Mouse (Mus musculus) megakaryocyte-erythroid progenitor cell, adult 5-6 weeks (primary cell): ENCODE results near the gene Camk2b. TPM values are rescaled to one million over a fixed set of nuclear protein-coding genes. Genes with fewer than 3 reads are reported as not detected.

Experiments used
- ATAC-seq: replicated peaks from 2 replicates; pipeline ENCODE4 v1.8.0; 2016; ENCODE audit warnings: mild to moderate bottlenecking, inconsistent platforms; ENCODE audit not compliant: severe bottlenecking, poor library complexity, low FRiP score, low TSS enrichment
- total RNA-seq, 2 experiments: library from RNA; stranded (forward) in 1 of 2; stranded (reverse) in 1 of 2; fragments of 200-1000, 215-1000 nt in 1 of 2; fragments of >200 nt in 1 of 2; fragmentation: Nextera tagmentation in 1 of 2; gene quantifications; 2 replicates each; pipeline ENCODE4 v1.2.3; 2014 to 2017

Gene Camk2b
- total RNA-seq, 2 experiments from 2014 or later: 0.52 to 1.6 TPM

DNA sequence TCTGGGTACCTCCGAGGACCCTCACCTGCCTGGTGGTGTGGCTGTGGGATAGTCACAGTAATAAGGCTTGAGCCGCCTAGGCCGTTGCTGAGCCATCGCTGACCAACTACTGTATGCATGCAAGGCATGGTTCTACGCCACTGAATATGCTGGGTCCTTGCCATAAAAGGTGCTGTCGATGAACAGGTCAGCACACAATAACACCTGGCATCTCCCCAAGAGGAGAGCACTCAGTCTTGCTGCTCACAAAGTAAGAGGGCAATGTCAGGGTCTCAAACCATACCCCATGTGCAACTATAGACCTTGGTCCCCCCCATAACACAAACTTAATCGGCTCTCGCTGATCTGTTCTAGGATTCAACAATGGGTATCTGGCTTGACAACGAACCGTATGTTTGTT, 7.0 kb downstream of the Camk2b start:
- no peak for ATAC-seq

DNA sequence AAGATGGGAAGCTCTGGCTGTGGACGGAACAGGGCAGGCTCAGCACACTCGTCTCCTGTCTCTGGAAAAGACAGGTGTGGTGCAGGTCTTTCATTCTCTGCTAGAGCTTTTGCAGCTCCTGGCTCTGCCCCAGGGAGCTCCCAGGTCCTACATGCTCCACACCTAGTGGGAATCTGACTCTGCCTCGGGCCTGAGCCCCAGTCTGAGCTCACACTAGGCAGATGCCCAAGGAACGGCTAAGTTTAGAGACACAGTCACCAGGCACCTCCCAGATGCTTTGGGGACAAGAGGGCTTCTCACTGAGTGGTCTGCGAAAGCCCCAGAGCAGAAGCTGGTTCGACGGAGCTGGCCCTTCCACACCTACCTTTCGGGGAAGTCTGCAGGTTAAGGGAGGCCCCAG, 12.8 kb downstream of the Camk2b start:
- ATAC-seq: no peak

DNA sequence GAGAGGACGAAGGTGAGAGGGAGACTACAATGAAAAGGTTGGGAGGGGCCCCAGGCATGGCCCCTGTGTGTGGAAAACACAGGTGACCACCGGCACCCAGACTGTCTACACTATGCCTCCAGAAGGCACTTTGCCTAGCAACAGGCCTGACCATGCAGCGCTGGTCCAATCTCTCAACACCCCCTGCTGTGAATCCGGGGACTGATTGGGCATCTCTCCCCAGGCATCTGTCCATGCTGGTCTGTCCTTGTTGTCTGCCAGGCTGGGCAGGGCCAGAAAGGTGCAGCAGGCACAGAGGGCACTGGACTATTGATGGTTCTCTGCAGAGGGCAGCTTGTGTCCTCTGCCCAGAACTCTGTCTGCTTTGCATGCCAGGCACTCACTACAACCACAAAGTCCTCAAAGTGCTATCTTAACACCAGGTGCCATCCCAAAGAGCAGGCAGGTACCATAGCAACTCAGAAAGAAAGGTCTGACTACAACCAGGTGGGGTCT, 16.0 kb downstream of the Camk2b start:
- no peak for ATAC-seq

DNA sequence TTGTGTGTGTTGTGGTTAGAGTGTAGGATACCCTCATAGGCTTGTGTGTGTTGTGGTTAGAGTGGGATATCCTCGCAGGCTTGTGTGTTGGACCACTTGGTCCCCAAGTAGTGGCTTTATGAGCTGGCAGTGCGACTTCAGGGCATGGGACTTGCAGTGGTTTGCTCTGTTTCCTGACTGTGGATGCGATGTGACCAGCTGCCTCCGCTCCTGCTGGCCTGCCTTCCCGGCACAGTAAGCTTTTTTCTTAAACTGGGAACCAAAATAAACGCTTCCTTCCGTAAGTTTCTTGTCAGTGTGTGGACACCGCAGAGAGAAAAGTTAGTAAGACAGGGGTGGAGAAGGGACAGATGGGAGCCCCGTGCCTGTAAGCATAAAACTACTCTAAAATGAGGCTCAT, 18.0 kb downstream of the Camk2b start:
- no peak for ATAC-seq

DNA sequence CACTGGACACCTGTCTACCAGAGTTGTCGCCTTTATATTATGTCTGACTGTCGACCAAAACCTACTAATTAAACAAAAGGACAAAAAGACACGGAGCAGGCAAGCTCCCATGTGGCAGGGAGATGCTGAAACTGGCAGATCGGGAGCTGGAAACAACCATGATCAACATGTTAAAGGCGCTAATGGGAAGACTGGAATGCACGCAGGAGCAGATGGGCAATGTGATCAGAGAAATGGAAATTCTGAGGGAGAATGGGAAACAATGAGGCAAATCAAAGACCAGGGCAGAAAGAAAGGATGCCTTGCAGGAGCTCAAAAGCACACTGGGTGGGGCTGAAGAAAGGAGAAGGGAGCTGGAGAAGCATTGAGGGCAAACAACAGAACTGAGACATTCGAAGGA, 27.2 kb downstream of the Camk2b start:
- no peak for ATAC-seq

DNA sequence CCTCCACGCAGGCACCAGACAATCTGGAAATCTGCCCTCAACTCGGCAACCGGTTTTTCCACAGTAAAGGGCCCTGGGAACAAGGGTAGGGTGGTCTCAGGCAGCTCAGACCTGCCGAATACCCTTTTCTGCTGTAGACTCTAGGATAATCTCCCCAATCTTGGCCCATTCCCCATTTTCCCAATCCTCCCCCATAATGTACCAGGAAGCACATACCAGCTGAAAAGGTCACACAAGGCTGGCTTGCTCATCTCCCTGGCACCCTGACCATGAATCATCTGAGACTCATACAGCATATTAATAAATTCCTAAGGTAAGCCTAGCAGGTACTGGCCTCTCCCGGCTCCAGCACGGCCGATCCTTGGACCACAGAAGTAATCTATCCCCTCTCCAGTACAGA, 28.5 kb downstream of the Camk2b start:
- ATAC-seq: no peak

DNA sequence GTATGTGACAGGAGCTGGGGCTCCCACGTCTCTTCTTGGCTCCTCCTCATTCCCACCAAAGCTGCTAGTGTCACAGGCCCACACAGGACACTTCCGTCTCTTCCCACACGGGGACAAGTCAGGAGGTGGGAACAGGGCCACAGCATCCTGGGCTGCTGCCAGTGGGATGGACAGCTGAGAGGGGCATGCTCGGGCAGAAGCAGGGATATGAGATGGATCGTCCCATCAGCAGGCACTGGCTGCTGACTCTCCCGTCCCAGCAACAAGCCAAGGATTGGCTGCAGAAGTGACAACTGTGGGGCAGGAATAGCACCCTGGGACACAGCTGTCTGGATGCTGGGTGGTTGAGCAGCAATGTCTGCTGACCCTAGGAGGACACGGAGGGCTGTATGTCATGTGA, 29.0 kb downstream of the Camk2b start:
- no peak for ATAC-seq

DNA sequence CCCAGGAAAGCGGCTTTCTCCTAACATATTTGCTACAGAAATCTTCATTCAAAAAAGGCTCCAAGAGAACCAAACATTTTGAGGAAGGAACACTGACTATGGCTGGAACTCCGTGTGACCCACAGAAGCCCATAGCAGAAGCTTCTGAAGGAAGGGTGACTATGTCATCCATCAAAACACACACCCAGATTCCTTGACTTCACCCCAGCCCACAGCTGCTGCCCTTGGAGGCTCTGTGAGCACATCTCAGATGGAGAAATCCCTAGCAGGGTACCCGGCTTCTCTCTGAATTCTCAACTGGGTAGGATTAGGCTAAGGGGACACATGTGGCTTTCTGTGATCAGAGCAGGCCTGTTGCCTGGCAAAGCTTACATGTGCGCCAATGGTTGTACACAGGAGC, 29.7 kb downstream of the Camk2b start:
- ATAC-seq: no peak

DNA sequence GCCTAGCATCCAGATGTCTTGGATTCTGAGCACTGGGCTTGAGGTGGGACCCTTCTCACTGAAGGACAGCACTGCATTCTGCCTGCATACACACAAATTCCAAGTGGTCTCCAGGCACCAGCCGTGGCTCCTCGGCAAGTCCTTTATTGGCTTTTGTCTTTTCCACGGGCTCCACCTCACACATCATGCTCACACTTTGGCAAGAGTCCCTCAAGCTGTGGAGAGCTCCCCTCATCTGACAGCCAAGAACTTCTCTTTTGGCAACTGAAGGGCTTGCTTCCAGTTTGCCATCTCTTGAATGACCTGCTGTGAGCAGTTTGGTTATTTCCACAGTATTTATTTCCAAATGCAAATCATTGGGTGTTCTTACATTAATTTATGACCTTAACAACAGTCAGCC, 30.6 kb downstream of the Camk2b start:
- no peak for ATAC-seq

DNA sequence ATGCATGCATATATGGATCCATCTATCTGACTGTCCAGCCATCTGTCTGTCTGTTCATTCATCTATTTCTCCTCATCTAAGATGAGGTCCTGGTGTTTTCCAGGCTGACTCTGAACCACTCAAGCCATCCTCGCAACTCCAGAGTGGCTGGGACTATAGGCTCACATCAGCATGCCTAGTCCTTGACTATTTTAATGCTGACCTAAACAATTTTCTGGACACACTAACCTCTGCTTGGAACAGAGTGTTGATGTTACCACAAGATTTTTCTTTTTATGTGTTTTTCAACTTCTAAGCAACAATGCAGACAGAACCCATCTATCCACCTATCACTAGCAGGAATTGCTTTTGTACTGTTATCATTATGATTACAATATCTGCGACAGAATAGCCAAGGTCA, 31.4 kb downstream of the Camk2b start:
- ATAC-seq: no peak

DNA sequence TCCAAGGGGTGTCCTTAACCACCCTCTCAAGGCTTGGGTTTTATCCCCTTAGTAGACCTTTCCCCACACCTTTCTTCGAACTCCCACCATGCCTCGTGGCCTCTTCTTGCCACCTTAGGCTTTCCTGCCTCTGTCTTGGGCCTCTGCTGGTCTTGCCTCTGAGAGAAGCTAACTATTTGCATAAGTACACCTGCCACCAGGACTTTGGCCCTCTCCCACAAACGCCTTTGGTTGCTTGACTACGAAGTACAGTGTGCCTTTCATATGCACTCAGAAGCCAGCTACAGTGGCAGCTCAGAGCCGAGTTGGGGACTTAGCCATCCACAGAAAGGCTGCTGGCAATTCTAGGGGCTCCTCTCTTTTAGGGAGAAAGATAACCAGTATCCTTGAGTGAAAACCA, 32.4 kb downstream of the Camk2b start:
- no peak for ATAC-seq

DNA sequence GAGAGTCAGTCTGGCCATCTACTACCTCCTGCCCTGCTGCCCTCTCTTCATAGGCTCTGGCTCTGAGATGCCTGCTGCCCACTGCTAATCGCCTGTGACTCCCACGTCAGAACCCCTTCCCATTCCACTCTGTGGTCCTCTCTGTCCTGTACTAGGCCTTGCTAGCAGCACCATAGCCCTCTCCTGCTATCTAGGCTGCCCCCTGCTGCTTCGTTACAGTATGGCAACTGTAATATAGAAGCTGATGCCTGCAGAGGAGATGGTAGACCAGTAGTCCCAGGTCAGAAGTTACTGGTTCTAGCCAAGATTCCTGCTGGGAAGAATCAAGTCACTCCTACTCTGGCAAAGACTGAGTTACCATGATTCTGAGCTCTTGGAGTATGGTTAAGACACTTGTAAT, 33.0 kb downstream of the Camk2b start:
- peak; percentile 86 for ATAC-seq

DNA sequence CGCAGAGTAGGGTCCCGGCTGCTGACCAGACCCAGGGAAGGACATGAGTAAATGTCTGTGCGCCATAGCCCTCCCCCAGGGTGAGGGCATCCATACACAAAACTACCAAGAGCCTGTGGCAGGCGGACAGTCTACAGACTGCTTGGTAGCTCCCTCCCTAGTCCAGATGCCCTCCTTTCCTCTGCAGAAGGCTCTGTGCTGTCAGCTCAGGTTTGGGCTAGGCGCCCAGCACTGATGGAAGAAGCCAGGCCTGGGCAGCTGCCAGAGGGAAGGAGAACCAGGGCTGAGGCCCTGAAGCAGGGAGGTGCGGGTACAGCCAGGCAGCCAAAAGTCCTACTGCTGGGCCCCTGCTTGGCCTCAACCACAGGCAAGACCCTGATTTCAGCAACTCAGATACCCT, 35.5 kb downstream of the Camk2b start:
- no peak for ATAC-seq

DNA sequence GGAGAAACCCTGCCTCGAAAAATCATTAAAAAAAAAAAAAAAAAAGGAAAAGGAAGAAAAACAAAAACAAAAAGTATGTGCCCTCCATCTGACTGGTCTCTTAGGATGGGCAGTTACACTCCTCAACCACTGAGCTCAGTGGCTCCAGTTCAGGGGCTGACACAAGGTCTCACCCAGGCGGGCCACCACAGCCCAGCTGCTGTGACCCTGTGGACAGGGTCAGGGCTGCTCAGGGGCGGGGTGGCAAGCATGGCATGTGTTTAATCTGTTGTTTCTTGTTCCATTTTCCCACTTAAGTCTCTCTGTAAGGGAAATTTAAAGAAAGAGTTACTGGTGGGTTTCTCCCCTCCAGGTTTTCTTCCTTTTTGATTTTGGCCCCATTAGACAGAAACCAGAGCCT, 36.4 kb downstream of the Camk2b start:
- no peak for ATAC-seq

DNA sequence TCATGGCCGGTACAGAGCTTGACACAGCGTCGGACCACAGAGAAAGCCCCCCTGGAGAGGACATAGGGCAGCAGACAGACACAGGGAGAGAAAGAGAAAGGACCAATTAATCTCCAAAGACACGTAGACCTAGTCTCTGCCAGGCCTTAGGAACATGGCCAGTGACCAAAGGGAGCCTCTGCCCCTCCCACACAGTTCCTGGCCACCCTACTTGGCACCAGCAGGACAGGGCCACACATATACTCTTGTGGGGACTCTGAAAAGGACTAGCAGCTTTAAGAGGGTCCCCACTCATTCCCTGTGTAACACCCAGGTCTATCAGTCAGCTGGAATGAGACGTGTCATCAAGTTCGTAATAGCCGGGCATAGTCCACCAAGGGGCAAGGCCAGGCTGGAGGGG, 37.3 kb downstream of the Camk2b start:
- ATAC-seq: no peak

DNA sequence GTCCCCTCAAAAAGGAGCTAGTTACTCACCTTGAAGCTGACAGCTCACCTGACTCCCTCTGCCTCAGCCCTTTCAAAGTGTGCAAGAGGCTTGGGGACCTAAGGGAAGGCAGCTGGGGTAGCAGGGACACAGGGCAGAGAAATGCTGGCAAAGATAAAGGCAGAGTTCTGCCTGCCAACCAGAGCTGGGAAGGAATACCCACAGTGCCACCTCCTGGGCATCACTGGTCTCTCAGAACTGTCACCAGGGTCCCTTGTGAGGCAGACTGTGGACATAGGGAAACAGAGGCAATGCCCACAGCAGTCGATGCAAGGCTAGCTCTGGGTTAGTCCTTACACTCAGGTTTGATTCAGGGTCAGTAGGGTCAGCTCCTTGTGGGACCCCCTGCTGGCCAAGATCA, 39.8 kb downstream of the Camk2b start:
- ATAC-seq: peak; percentile 57; the same call in 1 of the 2 replicates

DNA sequence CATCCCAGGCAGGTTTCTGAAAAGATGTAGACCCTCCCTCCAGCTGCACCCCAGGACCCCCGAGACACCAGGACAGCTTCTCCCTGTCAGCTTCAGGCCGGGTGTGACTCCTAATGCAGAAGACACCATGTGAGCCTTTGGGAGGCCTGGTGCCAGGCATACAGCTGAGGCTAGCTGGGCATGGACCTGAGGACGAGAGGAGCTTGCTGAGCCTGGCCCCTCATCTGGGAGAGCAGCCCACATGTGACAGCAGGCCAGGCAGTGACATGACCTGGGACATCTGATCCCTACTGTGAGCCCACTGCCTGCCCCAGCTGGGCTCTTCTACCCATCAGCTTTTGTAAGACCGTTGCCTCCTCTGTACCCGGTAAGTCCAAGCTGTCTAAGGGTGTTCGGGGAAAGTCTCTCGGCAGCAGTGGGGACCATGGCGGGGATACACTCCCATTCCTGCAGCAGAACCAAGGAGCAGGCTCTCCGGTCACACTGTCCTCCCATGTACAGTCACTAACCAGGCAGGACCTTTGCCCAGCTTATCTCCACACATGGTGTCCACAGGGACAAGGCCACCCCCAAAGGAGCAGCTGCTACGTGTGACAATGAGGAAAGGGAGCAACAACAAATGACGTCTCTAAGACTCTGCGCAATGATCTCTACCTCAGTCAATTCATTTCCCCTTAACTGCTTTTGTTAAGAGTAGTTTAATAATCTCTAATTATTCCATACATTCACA, 41.1 kb downstream of the Camk2b start:
- ATAC-seq: no peak

DNA sequence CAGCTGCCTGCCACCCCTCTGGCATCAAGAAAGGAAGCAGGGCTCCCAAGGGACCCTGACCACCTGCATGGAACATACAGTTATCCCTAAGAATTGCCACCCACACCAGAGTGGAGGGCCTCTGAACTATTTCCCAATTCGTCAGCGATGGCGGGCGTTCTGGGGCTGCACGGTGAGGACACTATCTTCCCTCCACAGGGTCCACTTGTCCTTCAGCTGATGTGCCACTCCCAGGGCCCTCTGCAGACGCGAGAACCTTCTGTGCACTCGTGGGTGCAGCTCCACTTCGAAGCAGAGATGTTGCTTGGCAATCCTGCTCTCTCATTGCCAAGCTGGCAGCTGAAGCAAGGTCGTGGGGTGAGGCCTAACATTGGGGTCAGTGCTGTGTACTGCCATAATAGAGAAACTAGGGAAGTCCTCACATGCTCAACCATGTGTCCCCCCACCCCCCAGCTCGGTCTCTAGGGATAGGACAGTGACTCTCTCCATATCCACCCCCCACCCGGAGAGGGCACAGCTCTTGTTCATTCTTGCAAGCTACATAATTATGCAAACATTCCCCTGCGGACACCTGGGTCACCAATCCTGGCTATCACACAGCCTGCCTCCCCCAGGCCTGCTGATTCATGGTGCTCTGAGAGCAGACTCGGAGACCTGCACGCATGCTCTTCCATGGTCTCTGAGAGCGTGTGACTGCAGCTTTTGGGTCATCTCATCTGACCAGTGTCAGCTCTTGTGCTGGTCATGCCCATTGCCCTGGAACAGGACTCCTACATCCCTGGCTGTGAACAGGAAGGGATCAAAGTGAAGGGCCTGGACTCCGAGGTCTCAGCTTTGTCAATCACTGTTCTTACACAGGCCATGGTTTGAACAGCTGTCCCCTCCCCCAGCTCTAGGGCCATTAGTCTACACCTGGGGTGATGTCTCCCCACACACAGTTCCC, 45.0 kb downstream of the Camk2b start:
- ATAC-seq: no peak

DNA sequence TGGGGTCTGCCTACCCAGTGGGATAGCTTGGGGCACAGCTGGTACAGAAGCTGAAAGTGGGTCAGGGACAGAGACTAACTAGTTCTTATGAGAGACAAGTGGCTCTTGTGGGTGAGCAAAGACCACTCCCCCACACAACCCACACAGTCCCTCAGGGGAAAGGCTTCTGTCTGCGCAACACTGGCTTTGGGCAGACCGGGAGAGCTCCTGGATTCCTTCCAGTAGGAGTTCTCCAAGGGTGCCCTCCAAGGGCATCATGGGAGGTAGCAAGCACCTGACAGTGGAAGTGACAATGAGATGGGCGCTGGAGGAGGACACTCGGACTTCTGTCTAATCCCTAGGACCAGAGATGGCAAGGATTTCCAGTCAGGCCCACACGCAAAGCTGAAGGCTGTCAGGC, 45.8 kb downstream of the Camk2b start:
- no peak for ATAC-seq

DNA sequence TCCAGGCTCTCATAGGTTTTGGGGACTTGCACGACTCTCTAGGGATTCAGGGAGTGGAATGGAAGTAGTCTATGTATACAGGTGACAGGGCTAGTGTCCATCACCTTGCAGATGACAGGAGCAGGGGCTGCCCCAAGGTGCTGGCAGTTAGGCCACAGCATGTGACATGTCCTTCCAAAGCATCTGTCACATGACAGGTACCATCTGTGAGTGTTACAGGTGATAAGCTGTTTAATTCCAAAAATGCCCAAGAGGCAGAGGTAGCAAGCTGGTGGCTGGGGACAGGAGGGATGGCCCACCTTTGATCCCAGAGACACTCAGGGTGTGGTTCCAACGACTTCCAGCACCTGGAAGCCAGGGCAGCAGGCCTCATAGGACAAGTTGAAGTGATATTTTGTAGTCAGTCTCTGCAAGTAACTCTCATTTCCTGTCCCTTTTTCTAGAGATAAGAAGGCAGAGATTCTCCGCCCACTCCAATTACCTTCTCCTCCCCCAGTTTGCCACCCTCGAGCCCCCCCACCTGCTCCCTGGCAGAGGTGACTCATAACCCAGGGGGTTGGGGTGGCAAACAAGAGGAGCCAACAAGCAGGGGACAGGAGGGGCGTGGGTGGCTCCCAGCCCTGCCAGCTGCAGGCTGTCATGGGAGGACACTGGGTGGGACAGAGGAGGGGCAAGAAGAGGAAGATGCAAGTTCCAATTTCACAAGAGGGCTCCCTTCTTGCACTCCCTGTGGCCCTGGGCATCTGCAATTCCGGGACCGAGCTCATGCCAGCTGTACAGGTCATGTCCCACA, 47.7 kb downstream of the Camk2b start:
- ATAC-seq: no peak
